Mouse (Mus musculus): ENCODE results near the gene Iba57.

The Iba57 gene

DNA sequence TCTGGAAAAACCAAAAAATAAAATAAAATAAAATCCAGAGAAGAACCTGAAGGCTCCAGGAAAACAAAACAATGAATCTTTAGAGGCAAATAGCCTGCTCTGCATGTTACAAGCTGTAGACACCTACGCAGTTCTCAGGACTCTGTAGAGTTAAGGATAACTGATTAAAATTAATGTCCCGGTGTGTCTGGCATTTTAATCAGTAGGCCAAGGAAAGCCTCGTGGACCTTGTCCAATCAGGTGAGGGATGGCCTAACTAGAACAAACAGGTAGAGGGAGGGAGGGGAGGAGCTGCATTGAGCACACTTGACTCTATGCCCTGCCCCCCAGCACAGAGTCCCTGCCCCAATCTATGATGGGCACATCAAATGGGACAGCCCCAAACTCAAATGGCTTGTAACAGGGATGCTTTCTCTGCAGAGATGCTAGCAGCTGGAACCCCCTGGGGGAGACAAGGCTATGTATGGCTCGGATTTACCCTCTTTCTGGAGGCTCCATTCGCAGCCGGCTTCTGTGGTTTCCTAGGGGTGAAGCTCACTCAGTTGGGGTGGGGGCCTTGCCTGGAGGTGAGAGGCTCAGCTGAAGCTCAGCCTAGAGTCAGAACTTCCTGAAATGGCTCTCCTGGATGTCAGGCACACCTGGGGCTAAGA lies 10.8 kb upstream of the Iba57 start:
- no peak for DNase-seq (ENCODE audit: low spot score in 2 of 2)

DNA sequence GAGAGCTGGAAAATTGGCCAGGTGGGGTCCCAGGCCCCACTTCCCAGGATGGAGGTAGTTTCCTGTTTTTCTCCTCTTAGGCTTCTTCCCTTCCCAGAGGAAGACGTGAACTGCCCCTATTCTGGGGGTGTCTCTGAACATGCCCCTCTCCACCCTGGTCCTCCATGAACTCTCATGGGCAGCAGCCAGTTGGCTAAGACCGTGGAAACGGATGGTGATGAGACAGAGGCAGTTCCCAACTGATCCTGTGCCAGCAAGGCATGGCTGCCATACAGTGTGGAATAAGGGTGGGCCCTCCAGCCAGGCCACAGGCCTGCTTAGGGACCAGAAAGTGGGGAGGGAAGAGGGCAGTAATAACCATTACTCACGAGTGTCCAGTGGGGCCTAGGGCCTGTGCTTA lies 7.0 kb upstream of the Iba57 start:
- DNase-seq (ENCODE audit: low spot score in 2 of 2) = no peak

DNA sequence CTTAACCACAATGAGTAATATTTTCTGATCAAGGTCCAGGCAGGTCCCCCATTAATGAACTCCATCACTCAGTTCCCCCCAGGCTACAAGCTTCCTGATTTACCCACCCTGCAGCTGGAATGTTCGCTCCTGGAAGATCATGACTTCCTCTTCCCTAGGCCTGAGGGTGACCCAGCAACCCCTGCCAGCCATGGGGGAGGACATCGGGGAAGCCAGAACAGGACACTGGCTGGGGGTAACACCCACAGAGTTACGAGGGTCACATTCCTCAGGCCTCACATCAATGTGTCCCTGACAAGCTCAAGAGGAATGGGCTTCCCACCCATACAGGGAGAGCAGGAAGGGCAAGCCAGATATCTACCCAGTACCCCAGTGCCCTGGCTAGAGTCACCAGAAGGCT lies 6.3 kb upstream of the Iba57 start:
- no peak for DNase-seq (ENCODE audit: low spot score in 2 of 2)

DNA sequence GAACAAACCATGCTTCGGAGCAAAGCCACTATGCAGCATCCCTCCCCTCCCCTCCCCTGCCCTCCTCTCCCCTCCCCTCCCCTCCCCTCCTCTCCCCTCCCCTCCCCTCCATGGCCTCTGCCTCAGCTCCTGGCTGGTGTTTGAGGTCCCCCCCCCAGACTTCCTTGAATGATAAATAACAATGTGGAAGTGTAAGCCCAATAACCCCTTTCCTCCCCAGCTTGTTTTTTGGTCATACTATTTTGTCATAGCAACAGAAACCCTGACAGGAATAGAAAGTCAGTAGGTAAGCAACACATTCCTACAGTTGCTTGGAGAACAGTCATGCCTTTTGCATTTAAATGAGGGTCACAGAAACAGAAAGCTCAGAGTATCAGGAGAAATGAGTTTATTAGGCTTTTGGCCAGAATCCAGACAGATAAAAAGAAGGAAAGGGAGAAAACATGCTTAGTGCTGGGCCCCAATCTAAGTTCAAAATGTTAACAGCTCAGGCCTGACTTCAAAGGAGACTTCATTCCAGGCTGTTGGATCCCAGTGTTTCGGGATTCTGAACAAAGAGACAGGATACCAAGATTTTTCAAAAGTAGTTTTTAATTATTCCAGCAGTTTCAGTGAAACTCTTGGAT lies 2.2 kb upstream of the Iba57 start:
- DNase-seq (ENCODE audit: low spot score in 2 of 2) = no peak

DNA sequence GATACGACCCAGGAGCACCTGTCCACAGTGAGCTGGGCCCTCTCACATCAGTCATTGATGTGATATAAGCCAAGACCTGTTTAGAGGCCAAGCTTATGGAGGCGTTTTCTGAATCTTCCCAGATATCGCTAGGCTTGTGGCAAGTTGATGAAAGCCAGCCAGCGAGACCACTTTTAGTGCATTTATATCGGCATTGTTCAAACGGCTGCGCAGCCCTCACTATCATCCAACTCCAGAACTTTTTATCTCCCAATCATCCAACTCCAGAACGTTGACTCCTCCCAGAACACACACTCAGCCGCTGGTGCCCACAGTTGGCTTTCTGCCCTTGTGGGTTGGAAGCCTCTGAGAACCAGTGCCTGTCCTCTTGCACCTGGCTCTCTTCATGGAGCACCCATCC lies 845 bp upstream of the Iba57 start:
- no peak for DNase-seq (ENCODE audit: low spot score in 2 of 2)

DNA sequence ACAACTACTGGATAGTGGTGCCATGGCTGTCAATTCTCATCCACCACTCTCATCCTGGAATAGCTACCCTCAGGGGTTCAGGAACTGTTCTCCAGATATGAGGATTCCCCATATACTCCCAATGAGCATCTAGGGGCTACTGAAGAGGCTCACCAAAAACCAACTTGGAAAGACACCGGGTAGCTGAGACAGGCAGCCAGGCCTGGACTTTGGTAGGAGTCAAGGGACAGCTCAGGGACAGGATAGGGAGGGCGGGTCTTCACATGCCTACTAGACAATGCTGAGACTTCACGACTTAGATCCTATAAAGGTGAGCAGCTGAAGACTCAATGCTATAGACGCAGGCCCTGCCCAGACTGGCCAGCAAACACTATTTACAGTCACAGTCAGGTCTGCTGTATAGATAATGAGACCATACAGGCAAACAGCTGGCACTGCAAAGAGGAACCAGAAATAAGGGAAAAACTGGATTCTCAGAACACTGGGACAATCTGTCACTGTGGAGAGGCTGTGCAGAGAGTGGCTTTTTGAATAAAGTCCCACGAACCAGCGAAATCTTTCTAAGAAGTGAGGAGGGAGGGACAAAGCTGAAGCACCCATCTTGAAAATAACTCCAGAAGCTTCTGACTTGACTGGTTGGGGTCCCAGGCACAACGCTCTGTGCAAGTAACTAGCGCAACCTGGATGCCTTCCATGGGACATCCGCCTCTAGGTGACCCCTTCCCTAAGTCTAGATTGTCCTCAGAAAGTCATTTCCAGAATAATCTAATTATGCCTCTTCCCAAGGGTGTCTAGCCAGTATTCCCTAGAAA lies 890 bp downstream of the Iba57 start:
- DNase-seq (ENCODE audit: low spot score in 2 of 2) = no peak

DNA sequence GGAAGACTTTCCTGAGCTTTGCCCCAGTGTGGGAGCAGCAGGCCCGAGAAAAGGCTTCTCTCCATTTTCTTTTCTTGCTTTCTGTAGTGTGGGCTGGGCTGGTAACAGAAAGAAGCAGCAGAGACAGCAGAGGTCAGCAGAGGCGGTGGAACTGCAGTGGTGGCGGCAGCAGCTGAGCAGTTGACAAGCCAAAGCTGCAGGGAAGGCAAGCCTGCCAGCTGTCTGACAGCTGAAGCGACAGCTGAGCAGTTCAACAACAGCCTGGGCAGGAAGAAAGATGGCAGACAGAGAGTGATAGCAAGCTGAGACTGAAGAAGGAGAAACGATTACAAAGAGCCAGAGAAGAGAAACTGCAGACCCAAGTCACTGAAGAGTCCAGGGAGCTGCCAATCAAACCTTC lies 2.1 kb downstream of the Iba57 start:
- DNase-seq (ENCODE audit: low spot score in 2 of 2) = no peak

DNA sequence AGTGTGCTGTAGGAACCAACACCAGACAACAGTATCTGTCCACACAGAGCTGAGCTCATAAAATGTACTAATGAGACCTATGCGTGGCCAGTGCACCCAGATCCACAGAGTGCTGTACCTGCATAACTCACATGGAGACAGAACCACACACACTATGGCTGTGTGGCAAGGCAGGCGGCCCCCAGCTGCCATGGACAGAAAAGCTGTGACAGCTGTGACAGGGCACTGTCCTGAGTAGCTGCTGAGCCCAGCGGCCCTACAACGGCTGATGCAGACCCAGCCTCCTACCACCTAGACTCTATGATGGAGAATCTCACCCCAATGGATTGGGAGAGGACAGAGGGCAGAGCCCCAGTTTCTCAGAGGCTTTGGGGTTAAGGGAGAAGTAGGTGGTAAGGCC lies 4.0 kb downstream of the Iba57 start:
- DNase-seq (ENCODE audit: low spot score in 2 of 2) = no peak

DNA sequence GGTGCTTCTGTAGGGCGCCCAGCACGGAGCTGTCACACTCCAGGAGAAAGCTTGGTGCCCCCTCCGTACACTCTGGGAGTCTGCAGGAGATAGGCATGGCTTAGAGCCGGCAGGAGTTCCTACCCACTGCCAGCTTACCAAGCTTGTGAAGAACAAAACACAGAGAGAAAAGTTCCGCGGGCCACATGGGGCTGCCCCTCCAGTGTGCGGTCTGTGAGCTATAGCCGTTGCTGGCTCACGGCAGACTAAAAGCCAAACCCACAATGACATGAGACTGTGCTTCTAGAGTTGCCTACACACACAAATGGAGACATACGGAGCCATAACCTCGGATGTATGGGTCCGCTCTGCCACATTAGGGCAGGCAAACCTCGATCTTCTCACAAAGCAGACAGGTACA lies 4.4 kb downstream of the Iba57 start:
- DNase-seq (ENCODE audit: low spot score in 2 of 2) = no peak

DNA sequence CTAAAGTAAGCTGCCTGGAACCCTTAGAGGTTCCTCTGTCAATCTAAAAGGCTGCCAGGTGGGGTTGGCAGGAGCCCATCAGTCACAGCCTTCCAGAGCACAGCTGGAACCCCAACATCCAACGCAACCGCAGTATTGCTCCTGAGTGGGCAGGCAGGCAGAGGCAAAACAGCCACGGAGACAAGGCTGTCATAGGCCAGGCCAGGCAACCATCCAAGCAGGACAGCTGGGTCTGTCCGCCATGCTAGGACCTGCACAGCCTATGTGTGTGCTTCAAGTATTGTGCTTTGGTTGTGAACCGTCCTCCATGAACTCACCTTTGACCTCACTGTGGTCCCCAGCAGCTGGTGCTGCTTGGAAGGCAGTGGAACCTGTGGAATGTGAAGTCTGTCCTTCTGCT lies 7.6 kb downstream of the Iba57 start:
- no peak for DNase-seq (ENCODE audit: low spot score in 2 of 2)

DNA sequence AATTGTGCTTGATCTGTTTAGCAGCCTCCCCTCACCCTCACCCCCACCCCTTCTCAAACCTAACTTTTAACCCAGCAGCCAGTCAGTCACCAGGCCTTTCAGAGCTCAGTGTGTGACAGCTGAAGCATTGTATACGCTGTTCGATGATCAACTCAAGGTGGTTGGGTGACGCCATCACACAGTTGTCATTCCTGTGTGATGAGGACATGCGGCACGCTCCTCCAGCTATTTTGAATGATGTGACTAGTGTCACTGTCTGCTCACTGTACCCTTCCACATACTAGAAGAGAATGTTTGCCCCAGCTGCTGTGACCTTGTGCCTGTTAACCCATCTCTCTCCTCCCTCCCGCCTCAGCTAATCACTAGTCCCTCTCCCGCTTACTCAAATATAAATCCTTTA lies 9.3 kb downstream of the Iba57 start:
- DNase-seq (ENCODE audit: low spot score in 2 of 2) = no peak

DNA sequence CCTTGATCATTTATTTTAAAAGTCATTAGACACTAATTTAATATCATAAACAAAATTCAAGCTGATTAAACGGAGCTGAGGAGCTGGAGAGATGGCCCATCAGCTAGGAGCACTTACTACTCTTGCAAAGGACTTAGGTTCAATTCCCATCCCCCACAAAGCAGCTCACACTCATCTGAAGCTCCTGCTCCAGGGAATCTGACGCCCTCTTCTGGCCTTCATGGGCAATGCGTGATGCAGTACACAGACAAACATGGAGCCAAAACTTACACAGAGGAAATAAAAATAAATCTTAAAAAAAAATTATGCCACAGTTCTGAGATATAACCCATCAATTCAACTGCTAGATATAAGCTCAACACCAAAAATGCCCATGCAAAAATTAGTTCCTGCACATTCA lies 11.8 kb downstream of the Iba57 start:
- DNase-seq (ENCODE audit: low spot score in 2 of 2) = no peak

DNA sequence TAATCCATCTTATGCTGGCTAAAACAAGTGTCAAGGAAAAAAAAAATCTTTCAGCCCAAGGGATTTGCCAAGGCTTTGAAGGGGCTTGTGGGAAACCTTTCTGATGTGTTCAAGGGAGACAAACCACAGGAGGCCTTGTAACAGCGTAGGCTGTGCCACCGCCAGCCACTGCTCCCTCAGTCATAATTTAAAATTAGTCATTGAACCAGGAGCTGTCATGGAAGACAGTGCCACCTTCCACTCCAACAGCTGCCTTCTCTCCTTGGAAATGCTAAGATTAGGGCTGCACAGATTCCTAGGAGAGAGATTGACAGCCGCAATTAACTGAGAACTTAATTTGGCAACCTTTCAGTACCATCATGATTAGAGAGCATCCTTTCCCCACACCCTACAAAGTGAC lies 14.2 kb downstream of the Iba57 start:
- DNase-seq (ENCODE audit: low spot score in 2 of 2) = no peak

DNA sequence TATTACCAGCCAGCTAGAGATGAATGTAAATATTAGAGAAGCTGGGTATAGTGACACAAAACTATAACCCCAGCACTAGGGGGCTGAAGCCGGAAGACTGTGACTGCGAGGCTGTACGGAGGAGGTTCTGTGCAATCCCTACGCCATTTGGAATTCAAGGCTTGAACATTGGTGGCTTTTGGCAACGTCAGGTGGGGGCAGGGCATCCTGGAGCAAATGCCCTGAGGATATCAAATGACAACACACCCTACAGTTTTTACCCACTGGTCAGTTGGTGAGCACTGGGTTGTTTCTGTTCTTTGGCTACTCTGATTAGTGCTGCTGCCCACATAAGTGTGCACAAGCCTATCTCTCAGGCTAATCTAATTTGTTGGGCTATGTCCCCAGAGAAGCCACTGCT lies 20.6 kb downstream of the Iba57 start:
- no peak for DNase-seq (ENCODE audit: low spot score in 2 of 2)

DNA sequence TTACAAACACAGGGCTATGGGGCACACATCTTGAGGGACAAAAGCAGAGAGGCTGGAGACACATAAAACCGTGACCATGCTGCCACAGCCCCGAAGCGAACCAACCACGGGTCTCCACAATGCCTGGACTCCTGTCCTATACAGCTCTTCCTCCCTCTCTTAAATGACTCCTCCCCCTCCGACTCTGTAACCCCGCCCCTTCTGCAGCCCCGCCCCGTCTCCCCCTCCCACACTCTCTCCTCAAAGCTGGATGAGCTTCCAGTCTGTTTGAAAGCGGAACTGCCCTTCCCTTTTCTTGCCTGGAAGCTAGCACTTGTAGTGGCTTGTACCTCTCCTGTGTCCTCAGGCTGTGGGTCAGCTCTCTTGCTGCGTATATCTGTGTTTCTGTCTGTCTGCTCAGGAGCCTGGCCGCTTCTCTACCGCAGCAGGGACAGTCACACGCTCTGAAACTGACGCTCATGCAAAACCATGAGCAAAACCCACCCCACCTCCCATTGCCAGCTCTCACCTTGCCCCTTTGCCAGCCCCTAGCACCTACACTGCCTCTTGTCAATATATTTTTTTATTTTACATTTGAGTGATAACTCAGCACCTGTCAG lies 21.7 kb downstream of the Iba57 start:
- DNase-seq (ENCODE audit: low spot score in 2 of 2) = no peak

DNA sequence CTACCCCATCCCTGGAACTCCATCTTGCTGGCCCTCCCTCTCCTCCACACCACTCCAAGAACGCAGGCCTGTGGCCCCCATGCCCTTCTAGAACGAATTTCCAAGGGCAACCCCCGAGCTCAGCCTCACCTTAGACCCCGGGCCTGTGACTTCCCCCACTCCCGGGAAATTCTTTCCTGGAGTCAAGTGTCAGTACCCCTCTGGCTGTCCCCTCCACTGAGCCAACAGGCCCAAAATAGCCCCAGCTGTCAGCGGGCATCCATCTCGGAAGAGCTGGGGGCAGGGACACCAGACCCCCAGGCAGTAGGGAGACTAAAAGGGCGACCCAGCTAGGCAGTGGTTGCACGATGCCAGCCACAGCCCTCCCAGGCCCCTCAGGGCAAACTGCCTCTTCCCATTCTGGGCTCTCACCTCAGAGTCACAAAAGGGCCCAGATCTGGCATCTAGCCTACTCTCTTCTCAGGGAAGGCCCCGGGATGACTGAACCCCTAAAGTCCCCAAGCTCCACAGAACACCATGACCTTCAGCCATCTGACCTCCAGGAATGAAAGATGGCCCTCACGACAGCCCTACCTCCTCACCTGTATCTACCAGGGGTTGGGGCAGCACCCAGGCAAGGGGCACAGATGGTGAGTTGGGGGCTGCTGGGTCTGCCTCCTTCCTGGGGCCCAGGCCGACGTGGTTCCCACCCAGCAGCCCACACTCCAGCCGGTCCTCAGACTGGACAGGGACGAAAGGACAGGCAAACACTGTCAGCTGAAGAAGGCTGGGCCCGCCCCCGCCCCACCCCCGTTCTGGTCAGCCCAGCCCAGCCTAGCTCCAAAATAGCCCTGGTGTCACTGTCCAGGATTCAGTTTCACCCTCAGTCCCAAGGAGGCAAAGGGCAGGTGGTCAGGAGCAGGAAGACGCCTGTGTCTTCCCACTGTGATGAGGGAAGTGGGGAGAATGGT lies 24.7 kb downstream of the Iba57 start:
- no peak for DNase-seq (ENCODE audit: low spot score in 2 of 2)

DNA sequence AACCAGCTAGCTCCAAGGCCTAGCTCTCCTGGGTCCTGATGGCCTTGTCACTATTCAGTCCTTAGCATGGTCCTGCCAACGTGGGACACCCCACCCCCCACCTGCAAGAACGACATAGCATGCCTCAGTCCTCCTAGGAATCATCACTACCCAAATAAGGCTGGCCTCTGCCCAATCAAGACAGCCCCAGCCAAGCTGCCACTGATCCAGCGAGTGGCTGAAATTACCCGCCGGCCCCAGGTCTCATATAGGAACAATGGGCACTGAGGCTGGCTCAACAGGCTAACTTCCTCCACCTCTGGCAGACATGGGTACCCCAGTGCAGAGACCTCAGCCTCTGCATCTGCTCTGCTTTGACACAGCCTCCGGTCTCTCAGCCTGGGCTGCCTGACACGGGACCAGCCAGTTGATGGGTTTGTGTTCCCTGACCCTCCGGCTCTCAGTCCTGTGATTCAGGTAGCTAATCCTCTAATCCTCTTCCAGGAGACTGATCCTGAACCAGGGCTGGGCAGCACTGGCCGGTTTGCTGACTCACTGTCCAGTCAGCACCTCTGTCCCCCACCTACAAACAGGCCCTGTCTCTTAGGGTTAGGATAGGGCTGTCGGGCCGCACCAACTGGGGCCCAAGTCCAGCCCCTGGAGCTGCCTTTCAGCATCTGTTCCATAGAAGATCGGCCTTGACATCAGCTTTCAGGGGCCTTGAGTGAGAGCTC lies 26.4 kb downstream of the Iba57 start:
- DNase-seq (ENCODE audit: low spot score in 2 of 2) = no peak

DNA sequence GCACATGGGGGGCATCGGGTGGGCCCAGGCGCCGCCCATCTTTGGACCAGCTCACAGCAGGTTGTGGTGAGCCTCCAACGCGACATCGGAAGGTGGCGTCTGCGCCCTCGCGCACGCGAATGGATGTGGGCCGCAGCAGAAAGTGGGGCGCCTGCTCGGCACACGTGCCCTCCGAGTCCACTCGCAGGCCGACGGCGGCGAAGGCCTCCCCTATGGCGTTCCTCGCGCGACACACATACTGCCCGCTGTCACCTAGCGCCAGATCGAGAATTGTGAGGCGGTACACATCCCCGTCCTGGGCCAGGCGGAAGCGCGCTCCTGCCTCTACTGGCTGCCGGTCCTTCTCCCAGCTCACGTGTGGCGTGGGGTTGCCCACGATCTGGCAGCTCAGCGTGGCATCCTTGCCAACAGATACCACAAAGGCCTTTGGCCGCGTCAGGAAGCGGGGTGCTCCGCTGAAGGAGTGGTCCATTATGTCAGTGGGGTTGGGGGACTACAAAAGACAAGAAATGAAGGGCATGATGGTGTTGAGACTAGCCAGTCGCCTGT lies 27.6 kb downstream of the Iba57 start, which contains the start of gene Obscn:
Gene Obscn, minus strand, starts transcription at position 499 of the 549 bp plus-strand sequence.
- DNase-seq (ENCODE audit: low spot score in 2 of 2) = peak in 1 of 2 experiments; percentile 6

DNA sequence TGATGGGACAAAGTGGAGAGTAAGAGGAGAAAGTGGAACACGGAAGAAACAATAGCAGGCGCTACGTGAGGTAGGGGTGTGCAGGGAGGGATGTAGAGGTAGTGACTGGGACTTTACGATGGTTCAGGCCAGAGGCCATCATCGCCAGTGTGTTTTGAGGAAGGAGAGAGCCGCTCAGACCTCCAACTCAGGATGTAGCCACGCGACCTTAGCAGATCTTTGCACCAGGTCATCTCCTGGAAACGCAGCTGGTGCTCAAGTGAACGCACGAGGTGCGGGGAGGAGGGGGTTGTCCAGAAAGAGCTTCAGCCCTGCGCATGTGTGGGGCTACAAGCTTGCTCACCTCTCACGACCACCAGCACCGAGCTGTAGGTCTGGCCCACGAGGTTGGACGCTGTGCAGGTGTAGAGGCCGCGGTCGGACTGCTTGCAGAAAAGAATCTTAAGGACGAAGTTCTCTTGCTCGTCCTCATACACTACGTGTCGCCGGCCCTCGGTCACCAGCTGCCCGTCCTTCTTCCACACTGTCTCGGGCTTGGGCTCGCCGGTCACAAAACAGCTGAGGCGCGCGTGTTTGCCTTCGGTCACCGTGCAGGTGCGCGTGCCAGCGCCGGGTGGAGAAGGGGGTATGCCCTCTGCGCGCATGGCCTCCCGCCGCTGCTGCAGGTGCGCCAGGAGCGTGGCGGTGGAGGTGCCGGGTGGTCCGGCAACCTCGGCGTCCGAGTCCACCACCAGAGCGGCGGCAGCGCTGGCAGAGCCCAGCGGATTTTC lies 28.3 kb downstream of the Iba57 start:
- DNase-seq (ENCODE audit: low spot score in 2 of 2) = no peak
